Mouse (Mus musculus) ovary, adult 18-20 months (tissue): ENCODE measurements at regions not wholly inside any gene's neighbourhood (a gene's known extent, or its start where the extent isn't known, plus 50 kb on each side); places are given as distances from the start of the nearest gene placed in this dataset.

Experiments
- DNase-seq: peaks from one replicate; pipeline ENCODE4 v3.0.0; 2022; ENCODE audit warnings: low spot score, mixed read lengths

DNA sequence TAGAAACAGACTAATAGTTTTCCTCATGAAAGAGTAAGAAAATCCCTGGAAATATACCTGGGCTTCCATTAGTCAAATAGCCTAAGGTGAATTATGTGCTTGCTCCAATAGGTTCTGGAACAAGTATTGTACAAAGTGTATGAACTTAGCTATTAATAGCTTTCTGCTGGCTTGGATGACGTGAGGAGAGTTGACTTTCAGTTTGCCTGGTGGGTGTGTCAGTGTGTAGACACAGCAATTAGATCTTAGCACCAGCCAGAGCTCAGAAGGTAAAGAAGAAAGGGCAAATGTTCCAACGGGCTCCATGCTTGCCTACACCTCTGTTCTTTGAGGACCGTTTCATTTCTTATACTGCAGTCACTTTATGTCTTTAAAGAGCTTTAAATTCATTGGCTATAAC lies 654.8 kb upstream of the Mef2c start:
- DNase-seq, result no peak

GRCm38 (mm10) chr13:82869869-82870268 lies 634.0 kb upstream of the Mef2c start:
- DNase-seq, result no peak

DNA sequence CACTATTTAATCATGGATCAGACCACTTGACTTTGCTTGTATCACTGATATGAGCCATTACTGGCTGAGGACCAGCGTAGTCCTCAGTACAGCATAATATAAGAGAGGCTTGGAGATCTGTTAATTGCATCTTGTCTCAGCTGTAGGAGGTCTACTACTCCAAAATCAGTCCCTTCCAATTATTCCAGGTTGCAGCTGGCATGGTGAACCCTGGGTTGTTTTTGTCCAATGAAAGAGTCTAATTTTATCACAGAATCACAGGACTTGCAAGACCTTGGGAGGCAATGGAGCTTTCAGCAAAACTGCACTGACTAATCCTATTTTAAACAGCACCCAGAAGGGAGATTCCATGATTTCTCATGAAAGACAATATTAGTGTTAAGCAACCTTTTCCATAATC lies 629.7 kb upstream of the Mef2c start:
- DNase-seq, result no peak

DNA sequence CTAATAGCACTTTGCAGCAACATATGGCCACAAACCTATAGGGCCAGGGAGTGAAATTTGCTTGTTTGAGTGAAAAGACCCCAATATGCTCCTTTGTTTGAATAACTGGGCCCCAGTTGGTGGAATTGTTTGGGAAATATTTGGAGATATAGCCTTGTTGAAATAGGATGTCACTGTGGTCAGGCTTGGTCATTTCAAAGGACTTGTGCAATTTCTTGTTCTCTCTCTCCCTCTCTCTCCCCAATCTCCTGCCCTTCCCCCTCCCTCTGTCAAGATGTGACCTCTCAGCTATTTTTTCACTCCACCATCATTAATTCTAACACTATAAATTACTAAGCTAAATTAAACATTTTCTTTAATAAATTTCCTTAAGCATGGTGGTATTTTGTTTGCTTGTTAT lies 620.5 kb upstream of the Mef2c start:
- no peak for DNase-seq

GRCm38 (mm10) chr13:82888755-82889154 lies 615.1 kb upstream of the Mef2c start:
- no peak for DNase-seq

DNA sequence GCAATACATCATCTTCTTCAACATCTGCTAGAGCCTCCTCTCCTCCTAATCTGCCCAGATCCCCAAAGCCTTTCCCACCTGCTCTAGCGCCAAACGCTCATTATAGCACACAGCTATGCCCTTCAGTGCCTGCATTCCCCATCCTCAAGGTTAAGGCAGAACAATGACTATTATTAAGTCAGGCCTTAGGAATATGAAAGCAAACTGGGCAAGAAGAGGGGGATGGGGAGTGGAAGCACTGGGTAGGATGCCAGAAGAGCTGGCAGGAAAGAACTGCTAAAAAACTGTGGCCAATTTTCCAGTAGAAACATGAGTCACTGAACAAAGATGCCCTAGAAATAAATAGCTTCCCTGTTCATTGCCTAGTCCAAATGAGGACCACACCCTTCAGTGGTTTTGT lies 611.1 kb upstream of the Mef2c start:
- no peak for DNase-seq

DNA sequence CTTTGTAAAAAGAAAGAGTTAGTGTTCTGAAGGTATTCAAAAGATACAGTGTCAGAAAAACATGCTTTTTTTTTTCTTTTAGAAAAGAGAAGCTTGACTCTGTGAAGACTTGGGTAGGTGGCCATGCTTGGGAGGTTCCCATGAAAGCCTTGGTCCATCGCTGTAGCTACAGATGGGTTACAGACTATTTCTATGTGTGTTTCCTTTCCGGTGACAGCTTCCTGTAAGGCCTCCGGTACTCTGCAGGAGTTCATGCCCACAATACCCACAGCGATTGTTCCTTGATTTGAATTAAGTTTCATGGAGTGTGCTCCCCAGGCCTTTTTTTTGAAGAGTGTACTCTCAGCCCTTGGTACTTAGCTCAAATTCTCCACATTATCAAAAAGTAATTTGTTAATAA lies 604.1 kb upstream of the Mef2c start:
- DNase-seq, result no peak

DNA sequence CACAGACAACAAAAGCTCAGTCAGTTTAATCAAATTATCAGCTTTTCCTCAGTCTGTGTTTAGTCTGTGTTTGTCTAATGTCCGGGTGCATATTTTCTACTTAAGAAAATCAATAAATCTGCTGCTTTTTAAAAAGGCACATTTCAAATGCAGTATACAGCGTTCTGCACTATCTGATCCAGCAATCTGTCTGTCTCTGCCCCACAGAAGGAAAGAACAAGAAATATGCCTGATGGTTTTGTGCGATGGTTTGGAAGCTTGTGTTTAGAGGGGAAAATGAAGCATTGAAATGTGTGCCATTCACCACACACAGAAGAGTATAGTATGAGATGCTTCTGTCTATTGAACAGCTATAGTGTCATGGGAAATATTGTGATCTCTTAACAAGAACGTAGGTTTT lies 601.7 kb upstream of the Mef2c start:
- no peak for DNase-seq

DNA sequence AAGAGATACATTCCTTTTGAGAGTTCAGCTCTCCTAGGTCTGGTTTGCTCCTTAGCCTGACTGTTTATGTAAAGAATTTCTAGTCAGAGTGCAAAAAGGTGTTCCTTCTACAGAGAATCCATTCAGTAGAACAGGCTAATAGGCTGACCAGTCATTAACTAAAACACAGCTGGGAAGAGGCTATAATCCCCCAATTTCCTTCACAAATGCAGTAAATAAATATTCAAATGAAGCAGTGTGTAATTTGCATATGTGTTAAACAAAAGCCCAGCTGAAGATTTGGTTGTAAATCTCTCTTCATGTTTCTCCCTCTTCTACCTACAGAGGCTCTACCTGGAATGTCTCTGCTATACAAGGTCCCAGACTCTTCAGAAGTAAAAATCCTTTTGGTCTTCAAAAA lies 600.2 kb upstream of the Mef2c start:
- DNase-seq, result no peak

GRCm38 (mm10) chr13:82907689-82908088 lies 596.1 kb upstream of the Mef2c start:
- DNase-seq, result no peak

GRCm38 (mm10) chr13:82909151-82909550 lies 594.7 kb upstream of the Mef2c start:
- DNase-seq, result no peak

- no peak for DNase-seq
Measured at GRCm38 (mm10) chr13:82912859-82913258, 591.0 kb upstream of the Mef2c start.

GRCm38 (mm10) chr13:82915194-82915593 lies 588.6 kb upstream of the Mef2c start:
- no peak for DNase-seq

GRCm38 (mm10) chr13:82930010-82930409 lies 573.8 kb upstream of the Mef2c start:
- DNase-seq, result no peak

DNA sequence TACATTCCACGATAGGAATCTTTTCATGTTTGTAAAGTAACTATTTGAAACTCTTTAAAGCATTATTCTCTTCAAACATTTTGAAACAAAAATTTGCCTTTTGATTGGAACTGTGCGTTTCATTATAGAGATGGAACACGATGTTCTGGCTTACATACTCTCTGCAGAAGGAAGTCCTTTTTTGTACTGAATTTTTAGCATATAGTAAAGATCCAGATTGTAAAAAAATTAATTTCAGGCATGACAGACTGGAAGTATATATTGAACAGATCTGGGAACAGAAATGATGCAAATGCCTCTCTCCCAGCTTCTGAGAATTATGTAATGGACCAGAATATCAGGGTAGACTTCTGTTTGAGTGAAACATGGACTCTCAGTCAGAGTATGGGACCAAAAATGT lies 566.0 kb upstream of the Mef2c start:
- DNase-seq, result no peak

- no peak for DNase-seq
Measured at GRCm38 (mm10) chr13:82942691-82943341, 561.0 kb upstream of the Mef2c start.

- no peak for DNase-seq
Measured at GRCm38 (mm10) chr13:82946931-82947330, 556.9 kb upstream of the Mef2c start.

GRCm38 (mm10) chr13:82949541-82949940 lies 554.3 kb upstream of the Mef2c start:
- DNase-seq, result no peak

DNA sequence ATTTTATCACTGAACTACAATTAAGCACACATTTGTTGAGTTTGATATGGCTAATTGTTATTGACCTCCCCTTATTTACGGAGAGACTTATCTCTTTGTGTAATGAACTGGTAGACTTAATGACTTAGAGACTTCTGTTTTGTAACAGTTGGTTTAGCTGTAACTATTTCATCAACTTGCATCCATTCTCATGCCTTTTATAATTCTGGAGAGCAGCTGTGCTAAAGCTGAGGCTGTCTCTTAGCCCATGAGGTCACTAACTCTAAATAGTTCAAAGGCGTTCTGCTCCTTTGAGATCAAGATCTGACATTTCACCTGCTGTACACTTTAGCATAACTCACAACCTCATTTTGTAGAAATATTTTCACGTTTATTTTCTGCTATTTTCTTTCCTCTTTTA lies 541.5 kb upstream of the Mef2c start:
- DNase-seq, result no peak

DNA sequence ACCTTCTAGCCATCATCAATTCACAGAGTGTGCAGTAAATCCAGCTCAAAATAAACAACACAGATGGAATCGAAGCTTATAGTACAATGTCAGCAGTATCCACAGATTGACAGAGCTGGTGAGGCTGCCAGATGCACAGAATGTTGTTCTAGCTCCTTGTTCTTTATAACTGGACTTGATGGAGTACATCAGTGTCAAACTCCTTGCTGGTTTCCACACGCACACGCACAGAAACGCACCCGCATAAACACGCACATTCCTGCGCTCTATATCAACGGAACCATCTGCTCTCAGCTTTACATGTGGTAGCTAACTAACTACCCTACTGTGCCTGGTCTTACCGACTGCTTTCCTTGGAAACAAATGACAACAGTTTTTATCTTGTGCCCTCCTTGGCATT lies 532.1 kb upstream of the Mef2c start:
- no peak for DNase-seq

DNA sequence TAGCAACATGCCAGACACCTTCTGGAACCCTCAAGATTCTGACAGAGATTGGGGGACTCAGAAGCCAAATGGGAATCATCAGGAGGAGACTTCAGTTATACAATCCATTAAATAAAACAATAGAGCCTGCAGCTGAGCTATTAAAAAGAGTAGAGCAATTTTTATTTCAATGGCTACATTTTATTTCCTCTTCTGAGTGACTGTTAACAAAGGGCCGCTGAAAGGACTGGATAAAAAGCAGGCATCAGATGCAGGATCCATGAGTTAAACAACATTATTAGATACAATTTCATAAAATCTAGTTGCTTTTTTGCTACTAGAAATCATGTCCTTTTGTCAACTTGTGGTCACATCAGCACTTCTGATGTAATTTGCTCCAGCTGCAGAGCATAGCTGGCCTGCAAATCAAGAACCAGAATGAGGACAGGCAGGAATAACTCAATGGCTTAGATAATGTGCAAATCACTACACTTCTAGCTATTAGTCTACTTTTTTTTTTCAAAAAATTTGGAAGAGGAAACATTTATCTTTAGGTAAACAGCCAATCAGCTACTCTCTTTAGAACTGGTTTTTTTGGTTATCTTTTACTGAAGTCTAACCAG lies 529.5 kb upstream of the Mef2c start:
- DNase-seq, result no peak

DNA sequence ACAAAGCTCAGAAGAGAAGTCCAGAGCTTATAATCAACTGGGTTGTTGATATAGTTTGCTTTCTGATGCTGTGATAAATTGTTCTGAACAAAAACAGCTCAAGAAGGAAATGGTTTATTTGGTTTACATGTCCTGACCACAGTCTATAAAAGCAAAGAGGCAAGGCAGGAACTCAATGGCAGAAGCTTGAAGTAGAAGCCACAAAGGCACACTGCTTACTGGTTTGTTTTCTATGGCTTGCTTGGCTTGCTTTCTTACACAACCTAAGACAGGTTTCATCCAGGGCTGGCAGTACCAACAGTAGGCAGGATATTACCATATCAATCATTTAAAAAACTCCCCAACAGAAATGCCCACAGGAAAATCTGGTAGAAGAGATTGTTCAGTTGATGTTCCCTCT lies 502.7 kb upstream of the Mef2c start:
- DNase-seq, result no peak

GRCm38 (mm10) chr13:83016686-83017085 lies 487.1 kb upstream of the Mef2c start:
- no peak for DNase-seq

DNA sequence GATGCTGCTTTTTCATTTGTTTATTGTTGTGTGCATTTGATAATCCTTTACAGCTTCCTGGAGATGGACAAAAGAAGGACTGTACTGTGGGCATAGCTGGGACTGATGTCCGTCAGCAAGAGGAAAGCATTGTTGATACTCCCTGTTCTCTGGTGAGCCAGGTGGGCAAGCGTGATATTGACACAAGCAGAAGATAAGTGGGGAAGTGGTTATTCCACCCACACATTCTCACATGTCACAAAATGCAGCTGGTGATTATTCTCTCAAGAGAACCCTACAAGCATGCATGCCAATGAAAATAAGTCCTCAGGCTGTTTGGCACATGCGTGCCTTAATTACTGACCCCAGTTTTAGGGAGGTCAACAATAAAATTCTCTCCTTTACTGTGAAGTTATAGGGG lies 483.0 kb upstream of the Mef2c start:
- DNase-seq, result no peak
